Mouse (Mus musculus) midbrain, embryonic 14.5 days (tissue): ENCODE measurements around the gene Tctex1d1. TPM values are rescaled to one million over a fixed set of nuclear protein-coding genes. Genes with fewer than 3 reads are reported as not detected.

Experiments
- polyA plus RNA-seq: library from polyadenylated mRNA; unstranded; fragments of >200 nt; fragmentation: Nextera tagmentation; extraction: Ambion mirVana; gene quantifications from 2 replicates; pipeline ENCODE4 v1.2.1, GENCODE M21; 2014

The Tctex1d1 gene
- polyA plus RNA-seq, 1 experiment from 2014 or later = 1.2 TPM

Other genes starting within 250 kb of the Tctex1d1 start
- gene Sgip1, start 237.3 kb upstream of the Tctex1d1 start, polyA plus RNA-seq = 67.0 and 70.8 TPM in 2 replicates
- not detected in 2 replicates for gene Insl5, start 48.2 kb downstream of the Tctex1d1 start, polyA plus RNA-seq
- 31.9 and 42.6 TPM in 2 replicates for gene Mier1, start 135.8 kb downstream of the Tctex1d1 start, polyA plus RNA-seq
- 4.0 and 5.3 TPM in 2 replicates for gene Wdr78, start 135.9 kb downstream of the Tctex1d1 start, polyA plus RNA-seq
- 4.3 and 6.1 TPM in 2 replicates for gene Slc35d1, start 236.6 kb downstream of the Tctex1d1 start, polyA plus RNA-seq